Mouse (Mus musculus): ENCODE results near the gene Gfy.

DNA sequence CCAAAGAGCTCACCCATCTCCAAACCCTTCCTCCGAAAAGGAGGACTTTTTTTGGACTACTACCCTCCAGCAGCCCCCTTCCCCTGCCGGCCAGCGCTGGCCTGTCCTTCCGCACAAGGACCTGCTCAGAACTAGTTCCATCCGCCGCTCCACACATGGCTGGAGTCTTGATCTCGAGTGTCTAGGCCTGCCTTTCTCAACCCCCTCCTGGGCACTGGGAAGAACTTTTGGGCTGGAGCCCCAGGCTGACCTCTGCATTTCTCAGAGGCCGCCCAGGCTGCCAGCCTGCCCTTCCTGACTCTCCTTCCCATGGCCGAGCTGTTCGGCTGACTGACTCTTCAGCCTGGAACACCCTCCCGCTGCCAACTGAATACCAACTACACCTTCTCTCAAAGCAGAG is 3.2 kb upstream of the Gfy start:
- TF ChIP-seq CTCF (IDR thresholded peaks at IDR 0.05; ENCODE audit: insufficient read depth, low read length) (no peak), POLR2A (IDR thresholded peaks at IDR 0.05; ENCODE audit: borderline replicate concordance, extremely low read depth, low read depth, low read length) (no peak)

Data from lung, adult 2 months (tissue).